Mouse (Mus musculus): ENCODE data around the gene Aox2. TPM values are rescaled to one million over a fixed set of nuclear protein-coding genes. Genes with fewer than 3 reads are reported as not detected.

The Aox2 gene
- polyA plus RNA-seq, 1 experiment = 0.02 TPM

GRCm38 (mm10) chr1:58341576-58341975 is 63.5 kb downstream of the Aox2 start:
- Histone ChIP-seq H3K27ac (ENCODE audit: insufficient read depth, low read length) (no peak overlapping the region), H3K4me3 (ENCODE audit: extremely low read depth, insufficient read depth, insufficient read length) (no peak overlapping the region), H3K27me3 (ENCODE audit: control insufficient read depth, insufficient read depth, low read length) (no peaks in the 10 kb centered on the region), H3K36me3 (ENCODE audit: control insufficient read depth, insufficient read depth, low read length) (no peaks in the 10 kb centered on the region), H3K4me1 (ENCODE audit: control insufficient read depth, insufficient read depth, insufficient read length) (no peaks in the 10 kb centered on the region)
- TF ChIP-seq POLR2A (IDR thresholded peaks at IDR 0.05; ENCODE audit: low read depth, low read length) (no peak), CTCF (IDR thresholded peaks at IDR 0.05; ENCODE audit: extremely low read depth, insufficient read depth, insufficient read length, insufficient replicate concordance) (no peak)
- no peak for DNase-seq (ENCODE audit: low read depth in 1 of 2, low spot score in 2 of 2)
- 78% methylated on average over 7 of the region's 7 CpGs for WGBS

- Histone ChIP-seq H3K27me3 (ENCODE audit: control insufficient read depth, insufficient read depth, low read length) (no peaks in the 10 kb centered on the region), H3K4me3 (ENCODE audit: extremely low read depth, insufficient read depth, insufficient read length) (no peak overlapping the region), H3K4me1 (ENCODE audit: control insufficient read depth, insufficient read depth, insufficient read length) (peaks cover under 1% of the 10 kb centered on the region; the same call in 1 of the 2 replicates), H3K27ac (ENCODE audit: insufficient read depth, low read length) (no peak overlapping the region), H3K36me3 (ENCODE audit: control insufficient read depth, insufficient read depth, low read length) (no peaks in the 10 kb centered on the region)
- no peak for DNase-seq (ENCODE audit: low read depth in 1 of 2, low spot score in 2 of 2)
- TF ChIP-seq CTCF (IDR thresholded peaks at IDR 0.05; ENCODE audit: extremely low read depth, insufficient read depth, insufficient read length, insufficient replicate concordance) (no peak), POLR2A (IDR thresholded peaks at IDR 0.05; ENCODE audit: low read depth, low read length) (no peak)
- 35% methylated on average over 4 of the region's 4 CpGs for WGBS
These were observed 65.7 kb downstream of the Aox2 start for GRCm38 (mm10) chr1:58343861-58344260.

GRCm38 (mm10) chr1:58344570-58344969 is 66.4 kb downstream of the Aox2 start:
- Histone ChIP-seq H3K36me3 (ENCODE audit: control insufficient read depth, insufficient read depth, low read length) (no peaks in the 10 kb centered on the region), H3K27me3 (ENCODE audit: control insufficient read depth, insufficient read depth, low read length) (no peaks in the 10 kb centered on the region), H3K27ac (ENCODE audit: insufficient read depth, low read length) (no peak overlapping the region), H3K4me3 (ENCODE audit: extremely low read depth, insufficient read depth, insufficient read length) (no peak overlapping the region), H3K4me1 (ENCODE audit: control insufficient read depth, insufficient read depth, insufficient read length) (peaks cover 4% of the 10 kb centered on the region; the same call in 1 of the 2 replicates)
- 84% methylated on average over 5 of the region's 5 CpGs for WGBS
- TF ChIP-seq POLR2A (IDR thresholded peaks at IDR 0.05; ENCODE audit: low read depth, low read length) (no peak), CTCF (IDR thresholded peaks at IDR 0.05; ENCODE audit: extremely low read depth, insufficient read depth, insufficient read length, insufficient replicate concordance) (no peak)
- DNase-seq (ENCODE audit: low read depth in 1 of 2, low spot score in 2 of 2) = no peak

- TF ChIP-seq CTCF (IDR thresholded peaks at IDR 0.05; ENCODE audit: extremely low read depth, insufficient read depth, insufficient read length, insufficient replicate concordance) = no peak
- no peak for TF ChIP-seq POLR2A (IDR thresholded peaks at IDR 0.05; ENCODE audit: low read depth, low read length)
- Histone ChIP-seq H3K4me3 (ENCODE audit: extremely low read depth, insufficient read depth, insufficient read length) (no peak overlapping the region), H3K36me3 (ENCODE audit: control insufficient read depth, insufficient read depth, low read length) (no peaks in the 10 kb centered on the region), H3K4me1 (ENCODE audit: control insufficient read depth, insufficient read depth, insufficient read length) (peaks cover 4% of the 10 kb centered on the region; the same call in 1 of the 2 replicates), H3K27ac (ENCODE audit: insufficient read depth, low read length) (no peak overlapping the region), H3K27me3 (ENCODE audit: control insufficient read depth, insufficient read depth, low read length) (no peaks in the 10 kb centered on the region)
- DNase-seq (ENCODE audit: low read depth in 1 of 2, low spot score in 2 of 2) = no peak
- 92% methylated on average over 14 of the region's 14 CpGs for WGBS
These were observed 68.0 kb downstream of the Aox2 start for GRCm38 (mm10) chr1:58346159-58346558.

GRCm38 (mm10) chr1:58348712-58349111 is 70.6 kb downstream of the Aox2 start:
- 8% methylated on average over 6 of the region's 6 CpGs for WGBS
- Histone ChIP-seq H3K27ac (ENCODE audit: insufficient read depth, low read length) (no peak overlapping the region), H3K27me3 (ENCODE audit: control insufficient read depth, insufficient read depth, low read length) (no peaks in the 10 kb centered on the region), H3K4me1 (ENCODE audit: control insufficient read depth, insufficient read depth, insufficient read length) (peaks cover 4% of the 10 kb centered on the region; the same call in 1 of the 2 replicates), H3K36me3 (ENCODE audit: control insufficient read depth, insufficient read depth, low read length) (no peaks in the 10 kb centered on the region), H3K4me3 (ENCODE audit: extremely low read depth, insufficient read depth, insufficient read length) (no peak overlapping the region)
- no peak for DNase-seq (ENCODE audit: low read depth in 1 of 2, low spot score in 2 of 2)
- TF ChIP-seq POLR2A (IDR thresholded peaks at IDR 0.05; ENCODE audit: low read depth, low read length) = no peak
- TF ChIP-seq CTCF (IDR thresholded peaks at IDR 0.05; ENCODE audit: extremely low read depth, insufficient read depth, insufficient read length, insufficient replicate concordance) = no peak

GRCm38 (mm10) chr1:58353238-58353893 is 75.2 kb downstream of the Aox2 start:
- Histone ChIP-seq H3K36me3 (ENCODE audit: control insufficient read depth, insufficient read depth, low read length) (no peaks in the 10 kb centered on the region), H3K27ac (ENCODE audit: insufficient read depth, low read length) (no peak overlapping the region), H3K4me1 (ENCODE audit: control insufficient read depth, insufficient read depth, insufficient read length) (peaks cover 4% of the 10 kb centered on the region; the same call in 1 of the 2 replicates), H3K4me3 (ENCODE audit: extremely low read depth, insufficient read depth, insufficient read length) (no peak overlapping the region), H3K27me3 (ENCODE audit: control insufficient read depth, insufficient read depth, low read length) (no peaks in the 10 kb centered on the region)
- no peak for TF ChIP-seq CTCF (IDR thresholded peaks at IDR 0.05; ENCODE audit: extremely low read depth, insufficient read depth, insufficient read length, insufficient replicate concordance)
- TF ChIP-seq POLR2A (IDR thresholded peaks at IDR 0.05; ENCODE audit: low read depth, low read length) = no peak
- WGBS = 69% methylated on average over 4 of the region's 4 CpGs
- DNase-seq (ENCODE audit: low read depth in 1 of 2, low spot score in 2 of 2) = no peak
